Mouse (Mus musculus) heart, adult 2 months (tissue): ENCODE measurements around the gene Ush1g. TPM values are rescaled to one million over a fixed set of nuclear protein-coding genes. Genes with fewer than 3 reads are reported as not detected.
A peak's percentile ranks its signal among the peaks of the same experiment; 100 is the strongest.

Experiments used
- DNase-seq, 2 experiments: peaks; one replicate each; pipeline ENCODE4 v3.0.0; 2021
- H3K27ac ChIP-seq: fragments of 200-600 bp; 2 replicates; pipeline ENCODE4 v1.8.1; 2022
- H3K27me3 ChIP-seq: fragments of 200-500 bp; 2 replicates; pipeline ENCODE4 v1.6.1; 2012; ENCODE audit warnings: mild to moderate bottlenecking, low read length, inconsistent platforms, mixed read lengths; ENCODE audit not compliant: control insufficient read depth, insufficient read depth
- H3K36me3 ChIP-seq: fragments of 200-500 bp; 2 replicates; pipeline ENCODE4 v1.6.1; 2012; ENCODE audit warnings: low read length, inconsistent platforms; ENCODE audit not compliant: control insufficient read depth, insufficient read depth
- H3K4me1 ChIP-seq: fragments of 200-500 bp; 2 replicates; pipeline ENCODE4 v1.6.1; 2011; ENCODE audit warnings: low read length; ENCODE audit not compliant: control insufficient read depth, insufficient read depth
- H3K4me3 ChIP-seq: fragments of 200-600 bp; 2 replicates; pipeline ENCODE4 v1.8.1; 2022
- H3K79me2 ChIP-seq: fragments of 200-500 bp; replicated peaks from 2 replicates; pipeline ENCODE4 v1.6.1; 2012; ENCODE audit warnings: mild to moderate bottlenecking, inconsistent platforms, low read length, moderate library complexity, mixed read lengths; ENCODE audit not compliant: control insufficient read depth, insufficient read depth
- H3K9ac ChIP-seq: fragments of 200-500 bp; 2 replicates; pipeline ENCODE4 v1.6.1; 2012; ENCODE audit warnings: low read depth, mild to moderate bottlenecking, control low read depth, inconsistent platforms, low read length, mixed read lengths
- CTCF ChIP-seq: fragments of 200-600 bp; IDR thresholded peaks from 2 replicates; pipeline ENCODE4 v1.8.1; 2022; ENCODE audit warnings: antibody characterized with exemption, mild to moderate bottlenecking, moderate library complexity
- EP300 ChIP-seq: fragments of 200-500 bp; IDR thresholded peaks from 2 replicates; pipeline ENCODE4 v1.6.1; 2011; ENCODE audit warnings: low read depth, low read length, control low read depth; ENCODE audit not compliant: insufficient read depth
- POLR2A ChIP-seq: fragments of 200-500 bp; IDR thresholded peaks from 2 replicates; pipeline ENCODE4 v1.6.1; 2011; ENCODE audit warnings: mild to moderate bottlenecking, low read depth, low read length, control low read depth; ENCODE audit not compliant: insufficient read depth
- WGBS: fragments of 180-500 bp; shearing (Covaris S2); methylation state at CpG from one replicate; pipeline ENCODE4 v1.1.7; 2018; 5-methylcytosine and 5-hydroxymethylcytosine counted together
- intact Hi-C: fragments of 180-260 bp; cut with DNase I; formaldehyde crosslinking; loops from one replicate; pipeline ENCODE4 v1.15.1; 2025
- polyA plus RNA-seq: library from polyadenylated mRNA; depleted of rRNA; stranded (reverse); fragments of >200 nt; gene quantifications from 2 replicates; pipeline ENCODE4 v1.2.3, GENCODE M21; 2012
- total RNA-seq, 2 experiments: library from RNA; stranded (reverse); gene quantifications; 2 replicates each; pipeline ENCODE4 v1.2.3; 2021

The Ush1g gene
- total and polyA plus RNA-seq, 3 experiments = 0.07 to 0.10 TPM; not detected in 1

GRCm38 (mm10) chr11:115366039-115366705 lies 44.3 kb upstream of the Ush1g start:
- TF ChIP-seq CTCF = no peak
- TF ChIP-seq POLR2A = no peak
- no peak for TF ChIP-seq EP300
- Histone ChIP-seq H3K9ac (no peak overlapping the region), H3K36me3 (no peaks in the 10 kb centered on the region), H3K27me3 (0 out of 2 replicates have a peak, but pooled peaks cover 3% of the 10 kb centered on the region), H3K4me3 (no peak overlapping the region), H3K27ac (peak overlapping the region; percentile 20; the same call in 1 of the 2 replicates), H3K79me2 (no peaks in the 10 kb centered on the region), H3K4me1 (no peaks in the 10 kb centered on the region; the same call in 1 of the 2 replicates)
- 53% methylated on average over 7 of the region's 7 CpGs for WGBS
- peak in 1 of 2 experiments; percentile 23 for DNase-seq
- intact Hi-C loops = no loop called here

- H3K27ac ChIP-seq = no peak overlapping the region
- no peak for DNase-seq
- no peaks in the 10 kb centered on the region for H3K36me3 ChIP-seq
- 0 out of 2 replicates have a peak, but pooled peaks cover 3% of the 10 kb centered on the region for H3K27me3 ChIP-seq
- intact Hi-C loops = no loop called here
- no peak overlapping the region for H3K9ac ChIP-seq
- H3K4me1 ChIP-seq = no peaks in the 10 kb centered on the region; the same call in 1 of the 2 replicates
- H3K79me2 ChIP-seq = no peaks in the 10 kb centered on the region
- TF ChIP-seq CTCF = no peak
- no peak overlapping the region for H3K4me3 ChIP-seq
- WGBS = 80% methylated on average over 3 of the region's 3 CpGs
Measured at GRCm38 (mm10) chr11:115364136-115364535, 42.3 kb upstream of the Ush1g start.

- no peak for TF ChIP-seq POLR2A
- peak; percentile 25 for TF ChIP-seq CTCF
- TF ChIP-seq EP300 = no peak
- H3K36me3 ChIP-seq = no peaks in the 10 kb centered on the region
- H3K4me3 ChIP-seq = no peak overlapping the region
- H3K4me1 ChIP-seq = no peaks in the 10 kb centered on the region; the same call in 1 of the 2 replicates
- WGBS = 44% methylated on average over 6 of the region's 6 CpGs
- no peak for DNase-seq
- H3K27ac ChIP-seq = no peak overlapping the region
- no peaks in the 10 kb centered on the region for H3K79me2 ChIP-seq
- no peak overlapping the region for H3K9ac ChIP-seq
- no peaks in the 10 kb centered on the region for H3K27me3 ChIP-seq
- intact Hi-C loops = loop anchor here (2.0 to 5.0 kb wide), 2 partner anchors 43 to 68 kb away; partner anchors contain the start of gene Mrpl58
Measured at GRCm38 (mm10) chr11:115359726-115360125, 37.9 kb upstream of the Ush1g start.

GRCm38 (mm10) chr11:115359293-115359692 lies 37.5 kb upstream of the Ush1g start:
- WGBS = 50% methylated on average over 3 of the region's 3 CpGs
- Histone ChIP-seq H3K4me3 (no peak overlapping the region), H3K27ac (no peak overlapping the region), H3K4me1 (no peaks in the 10 kb centered on the region; the same call in 1 of the 2 replicates), H3K9ac (no peak overlapping the region), H3K36me3 (no peaks in the 10 kb centered on the region), H3K79me2 (no peaks in the 10 kb centered on the region), H3K27me3 (no peaks in the 10 kb centered on the region)
- TF ChIP-seq CTCF = no peak
- TF ChIP-seq EP300 = no peak
- TF ChIP-seq POLR2A = no peak
- intact Hi-C loops = loop anchor here (2.0 to 5.0 kb wide), 2 partner anchors 44 to 68 kb away; partner anchors contain the start of gene Mrpl58
- DNase-seq = no peak

- TF ChIP-seq CTCF (peak; percentile 84), POLR2A (no peak), EP300 (no peak)
- intact Hi-C loops = loop anchor here (1.0 to 5.0 kb wide), 3 partner anchors 44 to 116 kb away; partner anchors contain the start of gene Mrpl58
Measured at GRCm38 (mm10) chr11:115358468-115358867, 36.6 kb upstream of the Ush1g start.

GRCm38 (mm10) chr11:115354183-115354582 lies 32.3 kb upstream of the Ush1g start:
- intact Hi-C loops = loop anchor here (1.0 to 5.0 kb wide), 3 partner anchors 32 to 151 kb away; partner anchors contain the start of gene Ush1g

More at GRCm38 (mm10) chr11:115358468-115358867, 36.6 kb upstream of the Ush1g start:
- no peaks in the 10 kb centered on the region for H3K79me2 ChIP-seq
- H3K4me1 ChIP-seq = no peaks in the 10 kb centered on the region; the same call in 1 of the 2 replicates
- H3K9ac ChIP-seq = no peak overlapping the region
- no peak overlapping the region for H3K27ac ChIP-seq
- DNase-seq = peak; percentile 66 to 79
- 6% methylated on average over 5 of the region's 5 CpGs for WGBS
- no peaks in the 10 kb centered on the region for H3K27me3 ChIP-seq
- no peaks in the 10 kb centered on the region for H3K36me3 ChIP-seq
- no peak overlapping the region for H3K4me3 ChIP-seq

More at GRCm38 (mm10) chr11:115354183-115354582, 32.3 kb upstream of the Ush1g start:
- Histone ChIP-seq H3K79me2 (no peaks in the 10 kb centered on the region), H3K36me3 (no peaks in the 10 kb centered on the region), H3K27ac (no peak overlapping the region), H3K4me3 (no peak overlapping the region), H3K9ac (no peak overlapping the region), H3K4me1 (no peaks in the 10 kb centered on the region; the same call in 1 of the 2 replicates), H3K27me3 (no peaks in the 10 kb centered on the region)
- WGBS = 13% methylated on average over 8 of the region's 8 CpGs
- DNase-seq = peak; percentile 66 to 73
- TF ChIP-seq EP300 = peak; percentile 64; the same call in 1 of the 2 replicates
- peak; percentile 97 for TF ChIP-seq CTCF
- TF ChIP-seq POLR2A = no peak
